Mouse (Mus musculus) lung, adult 2 months (tissue): ENCODE data around the gene Nol3. TPM values are rescaled to one million over a fixed set of nuclear protein-coding genes. Genes with fewer than 3 reads are reported as not detected.

Source experiments
- DNase-seq: peaks from one replicate; pipeline ENCODE4 v3.0.0; 2022
- H3K4me1 ChIP-seq: fragments of 200-500 bp; 2 replicates; pipeline ENCODE4 v1.6.1; 2011; ENCODE audit warnings: low read length; ENCODE audit not compliant: control insufficient read depth, insufficient read depth
- H3K4me3 ChIP-seq: fragments of 200-500 bp; replicated peaks from 2 replicates; pipeline ENCODE3; 2011; ENCODE audit warnings: low read depth, mild to moderate bottlenecking, control low read depth, low read length; ENCODE audit errors: extremely low read depth
- CTCF ChIP-seq: fragments of 200-500 bp; IDR thresholded peaks from 2 replicates; pipeline ENCODE4 v1.5.1; 2011; ENCODE audit warnings: mild to moderate bottlenecking, low read length, control low read depth; ENCODE audit not compliant: insufficient read depth
- POLR2A ChIP-seq: fragments of 200-500 bp; IDR thresholded peaks from 2 replicates; pipeline ENCODE4 v1.6.1; 2011; ENCODE audit warnings: low read depth, mild to moderate bottlenecking, control low read depth, low read length, borderline replicate concordance; ENCODE audit errors: extremely low read depth
- WGBS: fragments of 180-500 bp; shearing (Covaris S2); methylation state at CpG from one replicate; pipeline ENCODE4 v1.1.7; 2018; 5-methylcytosine and 5-hydroxymethylcytosine counted together
- polyA plus RNA-seq: library from polyadenylated mRNA; depleted of rRNA; stranded (reverse); fragments of >200 nt; gene quantifications from 2 replicates; pipeline ENCODE4 v1.2.3, GENCODE M21; 2012; rRNA removed

Gene Nol3
- polyA plus RNA-seq, 1 experiment: 10.7 TPM

DNA sequence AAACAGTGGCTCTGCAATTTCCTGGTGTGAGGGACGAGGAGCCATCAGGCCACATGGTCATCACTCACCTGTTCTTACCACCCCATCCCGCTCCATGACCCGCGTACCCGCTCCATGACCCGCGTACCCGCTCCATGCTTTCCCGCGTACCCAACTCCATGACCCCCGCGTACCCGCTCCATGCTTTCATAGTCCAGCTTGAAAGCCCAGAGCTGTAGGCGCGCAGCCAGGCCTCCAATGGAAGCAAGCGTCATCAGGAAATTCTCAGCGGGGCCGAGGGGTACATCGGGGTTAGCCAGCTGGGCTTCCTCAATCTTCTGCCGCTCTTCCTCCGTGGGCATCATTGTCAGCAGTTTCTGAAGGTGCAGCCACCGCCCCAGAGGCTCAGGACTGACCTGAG lies 55.5 kb downstream of the Nol3 start:
- WGBS: 90% methylated on average over 22 of the region's 22 CpGs
- TF ChIP-seq CTCF (no peak), POLR2A (no peak)
- no peak for DNase-seq
- H3K4me3 ChIP-seq: no peak overlapping the region
- peaks cover 5% of the 10 kb centered on the region for H3K4me1 ChIP-seq

Other genes with a start within 250 kb of the Nol3 start
- gene Ces3a, start 227.5 kb upstream of the Nol3 start, polyA plus RNA-seq: 0.18 and 0.69 TPM in 2 replicates
- 0.17 and 0.24 TPM in 2 replicates for gene Ces3b, start 192.4 kb upstream of the Nol3 start, polyA plus RNA-seq
- not detected in 2 replicates for gene Ces4a, start 144.3 kb upstream of the Nol3 start, polyA plus RNA-seq
- 9.6 and 10.9 TPM in 2 replicates for gene Cbfb, start 105.5 kb upstream of the Nol3 start, polyA plus RNA-seq
- 56.8 and 64.8 TPM in 2 replicates for gene D230025D16Rik, start 51.0 kb upstream of the Nol3 start, polyA plus RNA-seq
- gene B3gnt9, start 21.0 kb upstream of the Nol3 start, polyA plus RNA-seq: 35.5 and 39.2 TPM in 2 replicates
- gene Tradd, start 11.5 kb upstream of the Nol3 start, polyA plus RNA-seq: 21.3 and 23.8 TPM in 2 replicates
- gene Fbxl8, start 11.5 kb upstream of the Nol3 start, polyA plus RNA-seq: 15.5 and 16.8 TPM in 2 replicates
- 20.3 and 22.1 TPM in 2 replicates for gene Hsf4, start 6.3 kb upstream of the Nol3 start, polyA plus RNA-seq
- 4.2 and 6.0 TPM in 2 replicates for gene 4931428F04Rik, start 13.7 kb downstream of the Nol3 start, polyA plus RNA-seq
- gene Exoc3l, start 20.0 kb downstream of the Nol3 start, polyA plus RNA-seq: 49.2 and 57.5 TPM in 2 replicates
- 109 and 127 TPM in 2 replicates for gene E2f4, start 21.5 kb downstream of the Nol3 start, polyA plus RNA-seq
- gene Elmo3, start 29.5 kb downstream of the Nol3 start, polyA plus RNA-seq: 39.2 and 50.3 TPM in 2 replicates
- gene Lrrc29, start 50.1 kb downstream of the Nol3 start, polyA plus RNA-seq: 7.6 and 13.2 TPM in 2 replicates
- gene Tmem208, start 50.2 kb downstream of the Nol3 start, polyA plus RNA-seq: 86.2 and 104 TPM in 2 replicates
- 89.2 and 114 TPM in 2 replicates for gene Fhod1, start 71.8 kb downstream of the Nol3 start, polyA plus RNA-seq
- gene Slc9a5, start 72.7 kb downstream of the Nol3 start, polyA plus RNA-seq: 7.4 and 8.1 TPM in 2 replicates
- gene Plekhg4, start 97.1 kb downstream of the Nol3 start, polyA plus RNA-seq: 0.25 and 0.36 TPM in 2 replicates
- 0.27 and 0.32 TPM in 2 replicates for gene Kctd19, start 137.4 kb downstream of the Nol3 start, polyA plus RNA-seq
- gene Lrrc36, start 137.4 kb downstream of the Nol3 start, polyA plus RNA-seq: 5.5 and 7.5 TPM in 2 replicates
- 785 and 816 TPM in 2 replicates for gene Tppp3, start 195.4 kb downstream of the Nol3 start, polyA plus RNA-seq
- 130 and 133 TPM in 2 replicates for gene Zdhhc1, start 220.8 kb downstream of the Nol3 start, polyA plus RNA-seq
- gene Hsd11b2, start 242.6 kb downstream of the Nol3 start, polyA plus RNA-seq: 2.1 and 4.8 TPM in 2 replicates